Mouse (Mus musculus) liver, embryonic 14.5 days (tissue): ENCODE results near the gene Dhx57. TPM values are rescaled to one million over a fixed set of nuclear protein-coding genes. Genes with fewer than 3 reads are reported as not detected.

Source experiments
- ATAC-seq: fragments of 200-750 bp; cut with Nextera tagmentation; 2 replicates; pipeline ENCODE4 v1.8.0; 2017; ENCODE audit warnings: moderate number of reproducible peaks, mild to moderate bottlenecking, moderate library complexity; ENCODE audit not compliant: insufficient read depth
- DNase-seq, 3 experiments: peaks; one replicate each; pipeline ENCODE4 v3.0.0-alpha.2; 2012 to 2013; ENCODE audit warnings: low read depth in 3 of 3, low spot score in 3 of 3
- H3K27ac ChIP-seq: fragments of 300-500 bp; sonication (generic); 2 replicates; pipeline ENCODE4 v1.5.1; 2014; ENCODE audit warnings: moderate library complexity, mild to moderate bottlenecking, control low read depth, inconsistent platforms
- H3K27me3 ChIP-seq: fragments of 300-500 bp; sonication (generic); 2 replicates; pipeline ENCODE4 v1.6.1; 2014; ENCODE audit warnings: mild to moderate bottlenecking, low read length, moderate library complexity; ENCODE audit not compliant: control insufficient read depth, insufficient read depth
- H3K36me3 ChIP-seq: fragments of 300-500 bp; sonication (generic); replicated peaks from 2 replicates; pipeline ENCODE4 v1.6.1; 2014; ENCODE audit warnings: low read depth; ENCODE audit not compliant: control insufficient read depth, insufficient read depth
- H3K4me1 ChIP-seq, 2 experiments: fragments of 200-500 bp in 1 of 2; fragments of 300-500 bp in 1 of 2; sonication (generic) in 1 of 2; replicated peaks; 2 replicates each; pipeline ENCODE4 v1.6.1; 2012 to 2014; ENCODE audit warnings: antibody characterized with exemption in 1 of 2, inconsistent platforms in 1 of 2, low read length in 1 of 2; ENCODE audit not compliant: control insufficient read depth in 2 of 2, insufficient read depth in 2 of 2
- H3K4me2 ChIP-seq: fragments of 300-500 bp; sonication (generic); 2 replicates; pipeline ENCODE4 v1.6.1; 2014; ENCODE audit warnings: low read depth, mild to moderate bottlenecking, control low read depth, moderate library complexity
- H3K4me3 ChIP-seq, 2 experiments: fragments of 200-500 bp in 1 of 2; fragments of 300-500 bp in 1 of 2; sonication (generic) in 1 of 2; 2 replicates each; pipeline ENCODE4 v1.5.1; 2012 to 2014; ENCODE audit warnings: low read depth in 2 of 2, low read length in 2 of 2, mild to moderate bottlenecking in 2 of 2, control low read depth in 1 of 2, inconsistent platforms in 1 of 2, moderate library complexity in 1 of 2; ENCODE audit not compliant: insufficient read depth in 1 of 2
- H3K9ac ChIP-seq: fragments of 300-500 bp; sonication (generic); replicated peaks from 2 replicates; pipeline ENCODE4 v1.6.1; 2014; ENCODE audit warnings: mild to moderate bottlenecking, control low read depth, moderate library complexity
- H3K9me3 ChIP-seq: fragments of 300-500 bp; sonication (generic); 2 replicates; pipeline ENCODE4 v1.6.1; 2016; ENCODE audit warnings: low read length, mixed read lengths; ENCODE audit not compliant: control insufficient read depth
- CTCF ChIP-seq: IDR thresholded peaks from 2 replicates; pipeline ENCODE4 v1.5.1; 2016; ENCODE audit warnings: antibody characterized with exemption, low read depth, control low read depth
- EP300 ChIP-seq: IDR thresholded peaks from 2 replicates; pipeline ENCODE4 v1.6.1; 2016; ENCODE audit warnings: antibody characterized with exemption, low read depth
- WGBS: fragments of 180-500 bp; shearing (Covaris S2); extraction: QIAGEN DNeasy Blood & Tissue Kit; methylation state at CpG from one replicate; pipeline ENCODE4 v1.1.7; 2014; ENCODE audit not compliant: insufficient replicate concordance; 5-methylcytosine and 5-hydroxymethylcytosine counted together
- polyA plus RNA-seq, 2 experiments: library from polyadenylated mRNA; depleted of rRNA in 1 of 2; stranded (reverse) in 1 of 2; unstranded in 1 of 2; fragments of >200 nt; fragmentation: Nextera tagmentation in 1 of 2; extraction: Ambion mirVana in 1 of 2; gene quantifications; 2 replicates each; pipeline versions ENCODE4 v1.2.1 to v1.2.3; 2012 to 2014

The Dhx57 gene
- polyA plus RNA-seq, 2 experiments, result 2.8 to 5.1 TPM

GRCm38 (mm10) chr17:80268151-80268550 lies 22.1 kb downstream of the Dhx57 start:
- Histone ChIP-seq H3K4me3 (no peak overlapping the region), H3K4me1 (no peaks in the 10 kb centered on the region), H3K4me2 (no peak overlapping the region), H3K9me3 (no peaks in the 10 kb centered on the region), H3K9ac (no peak overlapping the region), H3K27me3 (no peaks in the 10 kb centered on the region), H3K27ac (no peak overlapping the region), H3K36me3 (no peaks in the 10 kb centered on the region; the same call in none of the 2 replicates)
- TF ChIP-seq CTCF, result no peak
- TF ChIP-seq EP300, result no peak
- DNase-seq (no peak), ATAC-seq (no peak)
- WGBS, result 80% methylated on average over 3 of the region's 3 CpGs

DNA sequence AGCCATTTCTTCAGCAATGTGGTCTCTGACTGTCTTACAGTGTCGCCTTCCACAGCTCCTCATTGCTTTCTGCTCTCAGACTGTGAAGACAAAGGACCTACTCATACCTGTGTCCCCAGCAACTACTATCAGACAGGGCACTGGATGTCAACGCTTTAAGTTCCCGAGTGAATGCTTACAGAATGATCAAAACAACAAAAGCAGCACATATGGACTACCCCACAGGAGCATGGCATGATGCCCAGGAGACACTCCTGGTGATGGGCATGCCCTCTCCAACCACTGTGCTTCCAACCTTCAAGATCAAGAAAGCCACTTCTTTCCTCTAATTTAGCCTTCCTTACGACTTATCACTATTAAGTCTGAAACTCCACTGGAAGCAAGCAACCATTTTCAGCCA lies 23.2 kb downstream of the Dhx57 start:
- Histone ChIP-seq H3K27ac (no peak overlapping the region), H3K4me3 (no peak overlapping the region), H3K27me3 (no peaks in the 10 kb centered on the region), H3K36me3 (no peaks in the 10 kb centered on the region; the same call in 1 of the 2 replicates), H3K9me3 (no peaks in the 10 kb centered on the region), H3K4me1 (no peaks in the 10 kb centered on the region), H3K9ac (no peak overlapping the region), H3K4me2 (no peak overlapping the region)
- WGBS, result 70% methylated on average over 4 of the region's 4 CpGs
- ATAC-seq (no peak), DNase-seq (no peak)
- no peak for TF ChIP-seq CTCF
- no peak for TF ChIP-seq EP300

GRCm38 (mm10) chr17:80255208-80255607 lies 35.1 kb downstream of the Dhx57 start:
- no peaks in the 10 kb centered on the region for H3K9me3 ChIP-seq
- no peak overlapping the region for H3K4me3 ChIP-seq
- H3K4me2 ChIP-seq, result no peak overlapping the region; the same call in 1 of the 2 replicates
- H3K9ac ChIP-seq, result no peak overlapping the region
- TF ChIP-seq EP300 (no peak), CTCF (no peak)
- no peaks in the 10 kb centered on the region for H3K27me3 ChIP-seq
- no peak overlapping the region for H3K27ac ChIP-seq
- H3K4me1 ChIP-seq, result no peaks in the 10 kb centered on the region; a peak in 1 of 4 replicates
- H3K36me3 ChIP-seq, result peaks cover 9% of the 10 kb centered on the region
- ATAC-seq (peak; percentile 70; the same call in 1 of the 2 replicates), DNase-seq (no peak)
- WGBS, result 46% methylated on average over 13 of the region's 13 CpGs

GRCm38 (mm10) chr17:80254421-80254820 lies 35.9 kb downstream of the Dhx57 start:
- no peak overlapping the region for H3K27ac ChIP-seq
- 77% methylated on average over 5 of the region's 5 CpGs for WGBS

GRCm38 (mm10) chr17:80252757-80253525 lies 37.3 kb downstream of the Dhx57 start:
- DNase-seq (no peak), ATAC-seq (peak; percentile 41; the same call in 1 of the 2 replicates)
- Histone ChIP-seq H3K4me1 (no peaks in the 10 kb centered on the region; a peak in 1 of 4 replicates), H3K4me2 (no peak overlapping the region), H3K27ac (no peak overlapping the region), H3K36me3 (peaks cover 9% of the 10 kb centered on the region), H3K4me3 (no peak overlapping the region), H3K27me3 (no peaks in the 10 kb centered on the region), H3K9ac (no peak overlapping the region), H3K9me3 (no peaks in the 10 kb centered on the region)
- TF ChIP-seq CTCF (no peak), EP300 (no peak)
- WGBS, result 68% methylated on average over 13 of the region's 13 CpGs

More at GRCm38 (mm10) chr17:80254421-80254820, 35.9 kb downstream of the Dhx57 start:
- peaks cover 9% of the 10 kb centered on the region for H3K36me3 ChIP-seq
- no peaks in the 10 kb centered on the region for H3K27me3 ChIP-seq
- no peak overlapping the region for H3K9ac ChIP-seq
- no peak overlapping the region for H3K4me3 ChIP-seq
- H3K4me2 ChIP-seq, result no peak overlapping the region
- no peak for DNase-seq
- ATAC-seq, result no peak
- TF ChIP-seq CTCF (no peak), EP300 (no peak)
- H3K4me1 ChIP-seq, result no peaks in the 10 kb centered on the region; a peak in 1 of 4 replicates
- no peaks in the 10 kb centered on the region for H3K9me3 ChIP-seq
